Mouse (Mus musculus): ENCODE results near the gene Bnip1.

The Bnip1 gene

DNA sequence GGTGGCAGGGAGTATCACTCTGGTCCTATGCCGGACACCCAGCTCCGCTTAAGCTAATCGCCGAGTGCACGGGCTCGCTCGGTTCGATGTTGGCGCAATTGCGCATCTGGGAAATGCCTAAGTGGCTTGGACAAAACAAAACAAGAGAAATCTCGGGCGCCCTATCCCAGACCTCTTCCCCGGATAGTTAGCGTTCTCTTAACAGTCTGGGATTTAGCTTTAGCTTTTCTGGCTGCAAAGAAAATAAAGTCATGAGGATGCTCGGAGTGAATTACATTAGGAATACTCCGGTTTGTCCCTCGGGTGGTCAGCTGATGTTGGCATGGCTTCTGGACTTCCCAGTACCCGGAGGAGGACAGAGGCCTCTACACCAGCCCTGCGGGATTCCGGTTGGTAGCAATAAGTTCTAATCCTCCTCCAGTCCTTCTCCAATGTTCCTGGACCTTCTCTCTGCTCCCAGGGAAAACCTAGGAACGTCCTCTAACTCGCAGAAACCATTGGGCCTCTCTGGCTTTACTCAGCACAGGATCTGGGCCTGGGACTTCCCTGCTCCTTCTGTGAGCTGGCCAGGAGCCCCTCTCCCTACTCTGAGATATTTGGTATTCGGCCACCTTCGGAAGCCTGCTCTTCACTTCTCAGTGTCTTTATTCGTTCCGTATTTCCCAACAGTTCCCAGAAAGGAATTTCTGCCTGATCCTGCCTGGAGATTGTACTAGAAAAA is 59.0 kb downstream of the Bnip1 start:
- in situ Hi-C loops (cut with MboI) = no loop called here

DNA sequence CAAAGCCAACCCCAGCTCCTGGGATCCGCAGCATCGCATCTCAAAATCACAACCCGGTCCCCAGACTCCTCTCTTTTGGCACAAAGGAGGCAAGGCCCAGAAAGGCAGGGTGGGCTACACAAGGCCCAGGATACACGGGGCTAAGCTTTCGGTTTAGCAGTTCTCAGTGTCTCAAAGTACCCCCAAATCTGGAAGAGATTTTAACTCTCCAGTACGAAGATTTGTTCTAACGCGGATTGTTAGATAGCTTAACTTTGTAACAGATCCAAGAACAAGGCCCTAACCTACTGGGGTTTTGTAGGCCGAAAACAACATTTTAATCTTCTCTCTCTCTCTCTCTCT is 59.5 kb downstream of the Bnip1 start:
- in situ Hi-C loops (cut with MboI) = no loop called here

DNA sequence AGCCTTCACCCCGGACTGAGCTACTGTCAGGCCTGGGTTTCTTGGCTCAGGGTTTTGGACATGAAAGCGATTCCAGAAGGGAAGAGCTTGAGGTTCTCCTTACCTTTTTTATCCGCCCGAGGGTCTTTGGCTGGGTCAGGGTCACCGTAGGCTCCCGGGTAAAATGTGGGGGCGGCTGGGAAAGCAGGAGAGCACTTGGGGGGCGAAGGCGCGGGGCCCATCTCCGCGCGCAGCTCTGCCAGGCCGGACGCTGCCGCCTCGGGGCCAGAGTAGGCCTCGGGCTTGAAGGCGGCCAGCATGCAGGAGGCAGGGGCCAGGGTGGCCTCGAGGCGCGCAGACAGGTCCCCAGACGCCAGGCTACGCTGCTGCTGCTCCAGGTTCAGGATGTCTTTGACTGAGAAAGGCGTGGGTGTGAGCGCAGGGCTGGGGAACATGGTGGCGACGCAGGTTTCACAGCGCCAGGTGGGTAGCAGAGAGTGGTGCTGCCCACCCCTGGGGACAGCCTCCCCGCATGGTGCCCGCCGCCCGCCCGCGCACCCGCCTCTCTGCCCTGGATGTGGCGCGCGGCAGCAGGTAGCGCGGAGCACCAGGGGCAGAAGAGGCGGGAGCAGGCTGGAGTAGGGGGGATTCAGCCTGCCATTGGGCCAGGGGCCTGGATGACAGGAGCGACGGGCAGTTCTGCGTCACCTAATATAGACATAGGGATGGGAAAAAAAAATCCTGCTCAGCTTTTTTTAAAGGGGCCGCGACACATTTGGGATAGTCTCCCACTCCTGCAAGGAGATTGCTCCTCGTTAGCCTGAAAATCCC is 60.3 kb downstream of the Bnip1 start:
- in situ Hi-C loops (cut with MboI) = no loop called here

DNA sequence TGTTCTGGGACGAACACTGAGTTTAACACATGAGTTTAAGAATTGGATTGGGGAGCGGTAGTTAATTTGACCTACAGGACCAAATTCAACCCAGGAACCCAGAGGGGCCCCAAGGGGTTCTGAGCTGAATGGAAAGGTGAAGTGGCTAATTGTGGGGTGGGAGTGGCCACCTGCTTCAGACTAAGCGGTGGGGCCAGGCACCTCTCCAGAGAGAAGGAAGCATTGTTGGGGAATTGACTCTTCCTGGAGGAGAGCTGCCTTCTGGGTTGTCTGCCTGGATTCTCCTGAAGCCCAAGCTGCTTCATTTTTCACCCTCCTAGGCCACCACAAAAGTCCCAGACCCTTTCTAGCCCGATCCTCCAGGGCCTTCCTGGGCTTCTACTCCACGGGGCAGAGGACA is 61.1 kb downstream of the Bnip1 start:
- in situ Hi-C loops (cut with MboI) = no loop called here

Data from mature B cell (primary cell).